Mouse (Mus musculus): Measurements from ENCODE around the gene Ubqln1. TPM values are rescaled to one million over a fixed set of nuclear protein-coding genes. Genes with fewer than 3 reads are reported as not detected.
A peak's percentile ranks its signal among the peaks of the same experiment; 100 is the strongest.

Ubqln1 gene
- 137 and 141 TPM in 2 replicates for polyA plus RNA-seq (2016; fragmentation: Nextera tagmentation; extraction: Ambion mirVana)

- H3K27me3 ChIP-seq, result no peaks in the 10 kb centered on the region
- H3K4me2 ChIP-seq, result peak within 1 kb of the TSS; percentile 81
- peak; percentile 89 for ATAC-seq (ENCODE audit: insufficient number of reproducible peaks, insufficient read depth, low FRiP score, low TSS enrichment, low read depth)
- peak within 1 kb of the TSS; percentile 82 for H3K27ac ChIP-seq
- no peaks in the 10 kb centered on the region for H3K9me3 ChIP-seq
- H3K9ac ChIP-seq (replicated peaks), result peak within 1 kb of the TSS; percentile 97
- H3K4me3 ChIP-seq (replicated peaks), result peak within 1 kb of the TSS; percentile 98
- H3K4me1 ChIP-seq (replicated peaks), result peaks cover 26% of the 10 kb centered on the region
- H3K36me3 ChIP-seq, result no peaks in the 10 kb centered on the region
- WGBS, result 3% methylated on average over 54 of the region's 62 CpGs
Observed at GRCm38 (mm10) chr13:58215592-58216341, at the start of gene Ubqln1. Gene Ubqln1, minus strand, starts transcription at chr13:58215653.

DNA sequence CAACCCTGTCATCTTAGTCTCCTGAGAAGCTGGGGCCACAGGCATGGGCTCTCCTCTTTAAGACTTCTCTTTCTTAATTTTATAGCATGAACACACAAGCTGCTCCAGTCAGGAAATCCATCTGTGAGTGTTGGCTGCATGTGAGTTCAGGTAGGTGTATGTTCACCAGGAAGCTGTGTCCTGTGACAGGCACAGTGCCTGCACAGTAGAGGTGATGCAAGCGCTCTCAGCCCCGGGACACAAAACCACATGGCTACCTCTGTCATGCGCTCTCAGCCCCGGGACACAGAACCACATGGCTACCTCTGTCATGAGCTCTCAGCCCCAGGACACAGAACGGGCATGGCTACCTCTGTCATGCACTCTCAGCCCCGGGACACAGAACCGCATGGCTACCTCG is 48.1 kb upstream of the Ubqln1 start:
- no peak overlapping the region for H3K4me3 ChIP-seq (replicated peaks)
- no peak overlapping the region for H3K9ac ChIP-seq (replicated peaks)
- H3K9me3 ChIP-seq, result no peaks in the 10 kb centered on the region
- H3K36me3 ChIP-seq, result peaks cover 9% of the 10 kb centered on the region
- H3K27ac ChIP-seq, result no peak overlapping the region
- ATAC-seq (ENCODE audit: insufficient number of reproducible peaks, insufficient read depth, low FRiP score, low TSS enrichment, low read depth), result no peak
- H3K27me3 ChIP-seq, result no peaks in the 10 kb centered on the region
- no peak overlapping the region for H3K4me2 ChIP-seq
- 77% methylated on average over 8 of the region's 8 CpGs for WGBS
- H3K4me1 ChIP-seq (replicated peaks), result no peaks in the 10 kb centered on the region

GRCm38 (mm10) chr13:58261674-58262073 is 46.2 kb upstream of the Ubqln1 start:
- Histone ChIP-seq H3K4me2 (no peak overlapping the region), H3K27ac (no peak overlapping the region), H3K27me3 (no peaks in the 10 kb centered on the region), H3K9me3 (no peaks in the 10 kb centered on the region), H3K4me3 (replicated peaks) (no peak overlapping the region), H3K9ac (replicated peaks) (no peak overlapping the region), H3K4me1 (replicated peaks) (no peaks in the 10 kb centered on the region), H3K36me3 (peaks cover 15% of the 10 kb centered on the region)
- ATAC-seq (ENCODE audit: insufficient number of reproducible peaks, insufficient read depth, low FRiP score, low TSS enrichment, low read depth), result no peak
- WGBS, result 82% methylated on average over 4 of the region's 4 CpGs

GRCm38 (mm10) chr13:58253268-58253667 is 37.8 kb upstream of the Ubqln1 start:
- Histone ChIP-seq H3K36me3 (peaks cover 34% of the 10 kb centered on the region), H3K4me1 (replicated peaks) (no peaks in the 10 kb centered on the region), H3K9me3 (no peaks in the 10 kb centered on the region), H3K27ac (no peak overlapping the region), H3K4me3 (replicated peaks) (no peak overlapping the region), H3K9ac (replicated peaks) (no peak overlapping the region), H3K4me2 (no peak overlapping the region), H3K27me3 (no peaks in the 10 kb centered on the region)
- 89% methylated on average over 1 of the region's 1 CpGs for WGBS
- no peak for ATAC-seq (ENCODE audit: insufficient number of reproducible peaks, insufficient read depth, low FRiP score, low TSS enrichment, low read depth)

GRCm38 (mm10) chr13:58248957-58249356 is 33.5 kb upstream of the Ubqln1 start:
- no peak for ATAC-seq (ENCODE audit: insufficient number of reproducible peaks, insufficient read depth, low FRiP score, low TSS enrichment, low read depth)
- no peak overlapping the region for H3K4me3 ChIP-seq (replicated peaks)
- no peaks in the 10 kb centered on the region for H3K27me3 ChIP-seq
- H3K9me3 ChIP-seq, result no peaks in the 10 kb centered on the region
- WGBS, result 80% methylated on average over 5 of the region's 5 CpGs
- no peak overlapping the region for H3K27ac ChIP-seq
- no peak overlapping the region for H3K4me2 ChIP-seq
- no peak overlapping the region for H3K9ac ChIP-seq (replicated peaks)
- H3K4me1 ChIP-seq (replicated peaks), result no peaks in the 10 kb centered on the region
- H3K36me3 ChIP-seq, result peaks cover 18% of the 10 kb centered on the region

DNA sequence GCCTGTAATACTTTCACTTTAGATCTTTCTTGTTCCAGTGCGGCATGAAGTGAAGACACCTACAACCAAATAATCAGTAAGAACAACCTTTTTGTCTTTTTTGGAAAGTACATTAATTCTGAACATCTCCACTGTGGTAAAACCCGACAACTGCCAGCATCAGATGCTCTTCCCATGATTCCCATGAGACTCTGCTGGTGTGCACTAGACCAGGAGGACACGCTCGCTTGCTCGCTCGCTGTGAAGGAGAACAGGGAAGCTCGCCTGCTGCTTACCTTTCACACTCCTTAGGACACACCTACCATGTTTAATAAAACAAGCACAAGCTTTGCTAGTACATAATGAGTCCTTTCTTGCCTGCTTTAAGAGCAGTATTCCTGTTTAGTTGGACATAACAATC is 21.1 kb upstream of the Ubqln1 start:
- Histone ChIP-seq H3K27me3 (no peaks in the 10 kb centered on the region), H3K27ac (no peak overlapping the region), H3K4me1 (replicated peaks) (no peaks in the 10 kb centered on the region), H3K9ac (replicated peaks) (no peak overlapping the region), H3K4me3 (replicated peaks) (no peak overlapping the region), H3K4me2 (no peak overlapping the region), H3K9me3 (no peaks in the 10 kb centered on the region), H3K36me3 (peaks cover 23% of the 10 kb centered on the region)
- WGBS, result 90% methylated on average over 7 of the region's 7 CpGs
- ATAC-seq (ENCODE audit: insufficient number of reproducible peaks, insufficient read depth, low FRiP score, low TSS enrichment, low read depth), result no peak

DNA sequence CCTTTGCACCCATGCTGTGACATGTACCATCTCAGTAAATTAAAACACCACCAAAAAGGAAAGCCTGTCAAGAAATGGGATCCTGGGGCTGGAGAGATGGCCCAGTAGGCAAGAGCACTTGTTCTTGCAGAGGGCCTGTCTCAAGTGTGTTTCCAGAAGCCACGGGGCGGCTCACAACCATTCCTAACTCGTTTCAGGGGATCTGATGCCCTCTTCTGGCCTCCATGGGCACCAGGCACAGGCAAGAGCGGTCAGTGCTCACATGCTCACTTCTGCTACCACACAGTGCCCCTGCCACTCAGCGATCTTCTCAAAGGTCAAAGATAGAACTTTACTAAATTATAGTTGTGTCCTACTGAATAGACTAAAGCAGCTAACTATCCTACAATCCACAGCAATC is 17.2 kb upstream of the Ubqln1 start:
- no peak overlapping the region for H3K4me2 ChIP-seq
- H3K27me3 ChIP-seq, result no peaks in the 10 kb centered on the region
- H3K4me1 ChIP-seq (replicated peaks), result no peaks in the 10 kb centered on the region
- peaks cover 14% of the 10 kb centered on the region; the same call in 1 of the 2 replicates for H3K36me3 ChIP-seq
- H3K4me3 ChIP-seq (replicated peaks), result no peak overlapping the region
- 39% methylated on average over 5 of the region's 5 CpGs for WGBS
- no peak for ATAC-seq (ENCODE audit: insufficient number of reproducible peaks, insufficient read depth, low FRiP score, low TSS enrichment, low read depth)
- H3K9ac ChIP-seq (replicated peaks), result no peak overlapping the region
- H3K9me3 ChIP-seq, result no peaks in the 10 kb centered on the region
- H3K27ac ChIP-seq, result no peak overlapping the region

GRCm38 (mm10) chr13:58232070-58232469 is 16.6 kb upstream of the Ubqln1 start:
- peaks cover 2% of the 10 kb centered on the region; the same call in 1 of the 2 replicates for H3K9me3 ChIP-seq
- peaks cover 14% of the 10 kb centered on the region; the same call in 1 of the 2 replicates for H3K36me3 ChIP-seq
- H3K4me1 ChIP-seq (replicated peaks), result no peaks in the 10 kb centered on the region
- ATAC-seq (ENCODE audit: insufficient number of reproducible peaks, insufficient read depth, low FRiP score, low TSS enrichment, low read depth), result no peak
- no peak overlapping the region for H3K4me3 ChIP-seq (replicated peaks)
- no peaks in the 10 kb centered on the region for H3K27me3 ChIP-seq
- H3K4me2 ChIP-seq, result no peak overlapping the region
- WGBS, result 86% methylated on average over 8 of the region's 8 CpGs
- no peak overlapping the region for H3K27ac ChIP-seq
- H3K9ac ChIP-seq (replicated peaks), result no peak overlapping the region

DNA sequence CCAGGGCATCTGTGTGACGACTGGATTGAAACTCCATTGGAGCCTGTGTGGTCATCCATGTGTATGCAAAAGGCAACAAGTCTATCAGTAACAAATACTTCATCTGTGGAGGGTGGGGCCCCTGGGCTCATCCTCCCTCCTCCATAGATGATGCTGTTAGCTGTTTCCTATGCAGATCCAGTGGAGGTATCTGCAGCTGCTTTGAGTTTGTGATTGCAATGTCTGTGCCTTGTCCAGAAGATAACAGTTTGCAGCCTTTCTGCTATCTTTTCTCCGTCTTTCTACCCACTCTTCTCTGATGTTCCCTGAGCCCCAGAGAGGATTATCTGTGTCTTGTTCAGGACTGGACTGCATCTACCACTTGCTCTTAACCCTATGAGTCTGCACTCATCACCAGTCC is 13.2 kb upstream of the Ubqln1 start:
- Histone ChIP-seq H3K9ac (replicated peaks) (no peak overlapping the region), H3K4me3 (replicated peaks) (no peak overlapping the region), H3K27ac (no peak overlapping the region), H3K9me3 (peaks cover 6% of the 10 kb centered on the region; the same call in 1 of the 2 replicates), H3K36me3 (peaks cover 5% of the 10 kb centered on the region; the same call in 1 of the 2 replicates), H3K27me3 (no peaks in the 10 kb centered on the region), H3K4me1 (replicated peaks) (no peaks in the 10 kb centered on the region), H3K4me2 (no peak overlapping the region)
- ATAC-seq (ENCODE audit: insufficient number of reproducible peaks, insufficient read depth, low FRiP score, low TSS enrichment, low read depth), result no peak
- WGBS, result 84% methylated on average over 2 of the region's 2 CpGs

- no peak overlapping the region for H3K4me2 ChIP-seq
- no peak overlapping the region for H3K27ac ChIP-seq
- WGBS, result 76% methylated on average over 8 of the region's 8 CpGs
- H3K9ac ChIP-seq (replicated peaks), result no peak overlapping the region
- H3K9me3 ChIP-seq, result peaks cover 6% of the 10 kb centered on the region; the same call in 1 of the 2 replicates
- no peaks in the 10 kb centered on the region for H3K27me3 ChIP-seq
- H3K4me3 ChIP-seq (replicated peaks), result no peak overlapping the region
- no peaks in the 10 kb centered on the region for H3K36me3 ChIP-seq
- no peaks in the 10 kb centered on the region for H3K4me1 ChIP-seq (replicated peaks)
- no peak for ATAC-seq (ENCODE audit: insufficient number of reproducible peaks, insufficient read depth, low FRiP score, low TSS enrichment, low read depth)
Observed at GRCm38 (mm10) chr13:58225694-58226093, 10.2 kb upstream of the Ubqln1 start.

GRCm38 (mm10) chr13:58220206-58220605 is 4.8 kb upstream of the Ubqln1 start:
- no peaks in the 10 kb centered on the region for H3K27me3 ChIP-seq
- H3K27ac ChIP-seq, result no peak overlapping the region
- no peak overlapping the region for H3K4me2 ChIP-seq
- ATAC-seq (ENCODE audit: insufficient number of reproducible peaks, insufficient read depth, low FRiP score, low TSS enrichment, low read depth), result no peak
- peaks cover 3% of the 10 kb centered on the region; the same call in 1 of the 2 replicates for H3K4me1 ChIP-seq (replicated peaks)
- H3K36me3 ChIP-seq, result no peaks in the 10 kb centered on the region
- H3K4me3 ChIP-seq (replicated peaks), result no peak overlapping the region
- no peaks in the 10 kb centered on the region for H3K9me3 ChIP-seq
- WGBS, result 81% methylated on average over 3 of the region's 3 CpGs
- H3K9ac ChIP-seq (replicated peaks), result no peak overlapping the region

DNA sequence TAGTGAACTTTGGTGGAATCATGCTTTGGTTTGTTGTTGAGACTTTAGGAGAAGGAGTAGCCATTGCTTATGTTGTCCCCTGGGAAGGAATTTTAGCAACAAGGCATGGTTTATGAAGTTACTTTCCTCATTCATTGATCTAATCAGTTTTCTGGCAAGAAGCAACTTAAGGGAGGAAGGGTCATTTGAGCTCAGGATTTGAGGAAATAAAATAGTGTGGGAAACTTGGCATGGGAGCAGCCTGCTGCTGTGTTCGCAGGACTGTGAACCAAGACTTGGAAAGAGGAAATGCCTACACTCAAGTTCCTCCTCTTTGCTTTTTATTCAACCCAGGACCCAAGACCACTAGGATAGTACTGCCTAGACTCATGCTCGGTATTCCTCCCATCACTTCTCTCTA is 2.1 kb upstream of the Ubqln1 start:
- Histone ChIP-seq H3K27ac (no peak overlapping the region), H3K4me3 (replicated peaks) (no peak overlapping the region), H3K4me1 (replicated peaks) (peaks cover 20% of the 10 kb centered on the region), H3K9me3 (no peaks in the 10 kb centered on the region), H3K27me3 (no peaks in the 10 kb centered on the region), H3K4me2 (no peak overlapping the region), H3K9ac (replicated peaks) (no peak overlapping the region), H3K36me3 (no peaks in the 10 kb centered on the region)
- 85% methylated on average over 2 of the region's 2 CpGs for WGBS
- no peak for ATAC-seq (ENCODE audit: insufficient number of reproducible peaks, insufficient read depth, low FRiP score, low TSS enrichment, low read depth)
